Mouse (Mus musculus) forebrain, embryonic 15.5 days (tissue): ENCODE data around the gene Vmn2r43. TPM values are rescaled to one million over a fixed set of nuclear protein-coding genes. Genes with fewer than 3 reads are reported as not detected.
"Not testable (repeated sequence)": the region's sequence is repeated elsewhere in the genome, so short reads cannot be mapped to it uniquely, and the experiment has no call there.

Source experiments
- ATAC-seq: fragments of 200-750 bp; cut with Nextera tagmentation; replicated peaks from 2 replicates; pipeline ENCODE4 v1.8.0; 2017; ENCODE audit warnings: mild to moderate bottlenecking, moderate TSS enrichment, moderate library complexity
- H3K27ac ChIP-seq: fragments of 300-500 bp; sonication (generic); replicated peaks from 2 replicates; pipeline ENCODE4 v1.5.1; 2015; ENCODE audit warnings: mild to moderate bottlenecking, inconsistent platforms
- H3K27me3 ChIP-seq: fragments of 300-500 bp; sonication (generic); 2 replicates; pipeline ENCODE4 v1.6.1; 2015; ENCODE audit warnings: inconsistent platforms
- H3K36me3 ChIP-seq: fragments of 300-500 bp; sonication (generic); 2 replicates; pipeline ENCODE4 v1.6.1; 2015; ENCODE audit warnings: mild to moderate bottlenecking, inconsistent platforms
- H3K4me1 ChIP-seq: fragments of 300-500 bp; sonication (generic); 2 replicates; pipeline ENCODE4 v1.6.1; 2015; ENCODE audit warnings: inconsistent platforms
- H3K4me2 ChIP-seq: fragments of 300-500 bp; sonication (generic); replicated peaks from 2 replicates; pipeline ENCODE4 v1.6.1; 2015; ENCODE audit warnings: mild to moderate bottlenecking, inconsistent platforms
- H3K4me3 ChIP-seq: fragments of 300-500 bp; sonication (generic); 2 replicates; pipeline ENCODE4 v1.5.1; 2015; ENCODE audit warnings: mild to moderate bottlenecking, inconsistent platforms
- H3K9ac ChIP-seq: fragments of 300-500 bp; sonication (generic); replicated peaks from 2 replicates; pipeline ENCODE4 v1.6.1; 2015; ENCODE audit warnings: mild to moderate bottlenecking, inconsistent platforms
- H3K9me3 ChIP-seq: fragments of 300-500 bp; sonication (generic); 2 replicates; pipeline ENCODE4 v1.6.1; 2016; ENCODE audit warnings: inconsistent platforms
- WGBS: fragments of 180-500 bp; shearing (Covaris S2); methylation state at CpG from one replicate; pipeline ENCODE4 v1.1.7; 2015; ENCODE audit warnings: mixed read lengths; 5-methylcytosine and 5-hydroxymethylcytosine counted together
- polyA plus RNA-seq: library from polyadenylated mRNA; unstranded; fragments of >200 nt; fragmentation: Nextera tagmentation; extraction: Ambion mirVana; gene quantifications from 2 replicates; pipeline ENCODE4 v1.2.1, GENCODE M21; 2015

The Vmn2r43 gene
- polyA plus RNA-seq = not detected in 2 replicates

GRCm38 (mm10) chr7:8260499-8260898 is at the start of gene Vmn2r43:
TSS of gene Vmn2r43 (minus strand) at chr7:8260599.
- no CpG with 5 or more reads among the region's 1 CpGs for WGBS
- H3K36me3 ChIP-seq, ATAC-seq: not testable (repeated sequence)

GRCm38 (mm10) chr7:8200220-8200619 is 60.2 kb downstream of the Vmn2r43 start, which contains the start of gene Vmn2r42:
TSS of gene Vmn2r42 (minus strand) at chr7:8200320.
- not testable (repeated sequence) for H3K27ac ChIP-seq, H3K9ac ChIP-seq, H3K4me3 ChIP-seq, H3K36me3 ChIP-seq, H3K4me2 ChIP-seq, H3K27me3 ChIP-seq, ATAC-seq, H3K9me3 ChIP-seq, H3K4me1 ChIP-seq
- no CpG with 5 or more reads among the region's 2 CpGs for WGBS

More at GRCm38 (mm10) chr7:8260499-8260898, at the start of gene Vmn2r43:
- not testable (repeated sequence) for H3K4me3 ChIP-seq, H3K9ac ChIP-seq, H3K4me1 ChIP-seq, H3K9me3 ChIP-seq, H3K4me2 ChIP-seq, H3K27ac ChIP-seq, H3K27me3 ChIP-seq

Other genes with a start within 250 kb of the Vmn2r43 start
- not detected in 2 replicates for gene Vmn2r41, start 98.9 kb downstream of the Vmn2r43 start, polyA plus RNA-seq
- not detected in 2 replicates for gene Vmn2r42, start 60.3 kb downstream of the Vmn2r43 start, polyA plus RNA-seq
- not detected in 2 replicates for gene Vmn2r44, start 122.7 kb upstream of the Vmn2r43 start, polyA plus RNA-seq
- not detected in 2 replicates for gene Vmn2r45, start 228.5 kb upstream of the Vmn2r43 start, polyA plus RNA-seq